Comparison of ENCODE assay signal across 8 mouse cellular contexts in genomic region chr11:46258207-46258606, GRCm38 (mm10). TPM values are rescaled to one million over a fixed set of nuclear protein-coding genes. Genes with fewer than 3 reads are reported as not detected.
DNase-seq lines count a peak whose midpoint lies in the region; TF ChIP-seq lines count a peak whose summit lies in the region.

No protein-coding gene starts in this region.

- H3K27me3 ChIP-seq in ES-Bruce4 (ENCODE audit: control insufficient read depth, insufficient read depth, low read length, poor library complexity, severe bottlenecking): no peaks in the 10 kb centered on the region

- H3K27ac ChIP-seq in ES-Bruce4 (ENCODE audit: insufficient read depth, low read length): no peak overlapping the region

- no peak for TF ChIP-seq POLR2A in ES-Bruce4 (IDR thresholded peaks at IDR 0.05; ENCODE audit: insufficient read depth, low read length)

- H3K36me3 ChIP-seq in ES-Bruce4 (ENCODE audit: control insufficient read depth, insufficient read depth, low read length, poor library complexity, severe bottlenecking): no peaks in the 10 kb centered on the region

- peak; percentile 49 for TF ChIP-seq CTCF in ES-Bruce4 (IDR thresholded peaks at IDR 0.05; ENCODE audit: low read depth, low read length)

- no peak overlapping the region for H3K9ac ChIP-seq in ES-Bruce4 (ENCODE audit: low read depth, poor library complexity, severe bottlenecking)

- DNase-seq in cerebellum, postnatal 36 days: peak; percentile 32 to 39
- no peak for DNase-seq in cerebellum, postnatal 4 days (ENCODE audit: low spot score in 2 of 2)
- DNase-seq in left cerebral cortex, postnatal 14 days (ENCODE audit: low spot score in 2 of 2): peak; percentile 52 to 61
- DNase-seq in left cerebral cortex, postnatal 10 days (ENCODE audit: extremely low spot score in 1 of 2, low spot score in 2 of 2): no peak
- peak; percentile 48 for DNase-seq in induced T-regulatory cell, adult 2 months (ENCODE audit: low read depth)
- DNase-seq in ovary, postnatal 36 days (ENCODE audit: low spot score): no peak
- DNase-seq in left cerebral cortex, postnatal 36 days (ENCODE audit: low spot score in 2 of 2): no peak

- H3K4me3 ChIP-seq in ES-Bruce4 (ENCODE audit: low read depth, low read length): no peak overlapping the region

- intact Hi-C loops in left cerebral cortex, postnatal 14 days (cut with DNase I): no loop called here
- intact Hi-C loops in left cerebral cortex, postnatal 10 days (cut with DNase I): no loop called here
- intact Hi-C loops in left cerebral cortex, postnatal 36 days (cut with DNase I): no loop called here

- H3K4me1 ChIP-seq in ES-Bruce4 (ENCODE audit: control insufficient read depth, insufficient read depth, low read length): peaks cover 4% of the 10 kb centered on the region

- no peak for TF ChIP-seq EP300 in ES-Bruce4 (IDR thresholded peaks at IDR 0.05; ENCODE audit: insufficient read depth, low read depth, low read length)

- no peaks in the 10 kb centered on the region for H3K9me3 ChIP-seq in ES-Bruce4 (replicated peaks; ENCODE audit: control insufficient read depth, insufficient read depth, low read length, poor library complexity, severe bottlenecking)

RNA-seq across cellular contexts. Expression of gene Fndc9, which starts 22.9 kb away (rescaled TPM):
- total RNA-seq in left cerebral cortex, postnatal 14 days (2021): 1 to 10 TPM; 6.7 to 7.3 TPM
- 10 to 100 TPM in 1 of 2 experiments, 1 to 10 TPM in 1; 9.6 to 10.0 TPM for total RNA-seq in left cerebral cortex, postnatal 10 days (2021)
- not detected in 2 replicates for polyA plus RNA-seq in ES-Bruce4 (2011; ENCODE audit: insufficient read depth, insufficient read length, low read depth, missing spikeins)
- total RNA-seq in left cerebral cortex, postnatal 36 days (2021): 1 to 10 TPM; 3.3 to 4.5 TPM

RNA-seq across cellular contexts. Expression of gene Cyfip2, which starts 54.5 kb away (rescaled TPM):
- total RNA-seq in left cerebral cortex, postnatal 14 days (2021): 100 to 1,000 TPM; 378 to 408 TPM
- total RNA-seq in left cerebral cortex, postnatal 10 days (2021): 100 to 1,000 TPM; 303 to 311 TPM
- 31.2 and 33.1 TPM in 2 replicates for polyA plus RNA-seq in ES-Bruce4 (2011; ENCODE audit: insufficient read depth, insufficient read length, low read depth, missing spikeins)
- 100 to 1,000 TPM; 562 to 605 TPM for total RNA-seq in left cerebral cortex, postnatal 36 days (2021)

Comparison
In these comparisons a context has a peak if more than half of its experiments do, and no peak if none do; other contexts are left out.
1. DNase-seq: peak in cerebellum, postnatal 36 days (2 of 2), left cerebral cortex, postnatal 14 days (2 of 2) and induced T-regulatory cell, adult 2 months (single experiment); none in cerebellum, postnatal 4 days (0 of 2), left cerebral cortex, postnatal 10 days (0 of 2), ovary, postnatal 36 days (single experiment) and left cerebral cortex, postnatal 36 days (0 of 2).